ENCODE assay signal across 7 mouse cellular contexts in the genomic region with DNA sequence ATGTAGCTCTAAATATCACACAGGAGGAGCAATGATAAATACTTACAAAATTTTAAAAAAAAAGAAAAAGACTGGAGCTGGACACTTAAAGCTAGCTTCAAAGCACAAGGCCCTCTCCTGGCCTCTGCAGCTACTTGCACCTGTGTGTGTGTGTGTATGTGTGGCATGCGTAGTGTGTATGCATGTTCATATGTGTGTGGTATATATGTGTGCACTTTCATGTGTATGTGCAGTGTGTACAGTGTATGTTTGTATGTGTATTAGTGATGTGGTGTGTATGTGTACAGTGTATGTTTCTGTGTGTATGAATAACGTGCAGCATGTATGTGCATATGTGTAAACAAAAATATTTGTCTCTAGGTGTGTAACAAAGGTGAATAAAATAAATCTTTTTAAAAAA.
DNase-seq lines count a peak whose midpoint lies in the region; ATAC-seq and TF ChIP-seq lines count a peak whose summit lies in the region.
"Not testable (repeated sequence)": the region's sequence is repeated elsewhere in the genome, so short reads cannot be mapped to it uniquely, and the experiment has no call there.

No protein-coding gene starts in this region.

- peak; percentile 48; the same call in 1 of the 2 replicates for ATAC-seq in embryonic facial prominence, embryonic 13.5 days (ENCODE audit: insufficient number of reproducible peaks, insufficient read depth, low FRiP score, low TSS enrichment, low read depth)
- ATAC-seq in forebrain, postnatal 0 days: 0 out of 2 replicates have a peak, but pooled peaks have one; percentile 32
- ATAC-seq in heart, embryonic 14.5 days (ENCODE audit: insufficient number of reproducible peaks, insufficient read depth, low FRiP score, low read depth): peak; percentile 46; the same call in 1 of the 2 replicates
- ATAC-seq in hindbrain, embryonic 14.5 days (ENCODE audit: low FRiP score): peak; percentile 31; the same call in 1 of the 2 replicates
- peak; percentile 43; the same call in 1 of the 2 replicates for ATAC-seq in liver, embryonic 12.5 days
- peak; percentile 62; the same call in 1 of the 2 replicates for ATAC-seq in midbrain, embryonic 13.5 days
- ATAC-seq in neural tube, embryonic 12.5 days (ENCODE audit: low FRiP score, low read depth): peak; percentile 56; the same call in 1 of the 2 replicates

- H3K4me3 ChIP-seq in embryonic facial prominence, embryonic 13.5 days; forebrain, postnatal 0 days (ENCODE audit: low read depth, low read length); heart, embryonic 14.5 days (ENCODE audit: control insufficient read depth in 1 of 2, insufficient read depth in 1 of 2, low read depth in 1 of 2, low read length in 2 of 2); hindbrain, embryonic 14.5 days (replicated peaks; ENCODE audit: low read length); liver, embryonic 12.5 days; midbrain, embryonic 13.5 days (replicated peaks); neural tube, embryonic 12.5 days: not testable (repeated sequence)

- TF ChIP-seq CTCF in forebrain, postnatal 0 days (IDR thresholded peaks at IDR 0.05; ENCODE audit: low read depth): not testable (repeated sequence)

- not testable (repeated sequence) for H3K9ac ChIP-seq in embryonic facial prominence, embryonic 13.5 days; forebrain, postnatal 0 days; heart, embryonic 14.5 days (ENCODE audit: low read length); hindbrain, embryonic 14.5 days; liver, embryonic 12.5 days; midbrain, embryonic 13.5 days (replicated peaks); neural tube, embryonic 12.5 days

- DNase-seq in forebrain, postnatal 0 days; hindbrain, embryonic 14.5 days (ENCODE audit: low spot score): not testable (repeated sequence)

- not testable (repeated sequence) for H3K27ac ChIP-seq in embryonic facial prominence, embryonic 13.5 days; forebrain, postnatal 0 days (ENCODE audit: low read depth, low read length); heart, embryonic 14.5 days (replicated peaks in 1 of 2; ENCODE audit: control insufficient read depth in 1 of 2, insufficient read depth in 1 of 2, low read depth in 2 of 2, low read length in 2 of 2); hindbrain, embryonic 14.5 days; liver, embryonic 12.5 days; midbrain, embryonic 13.5 days; neural tube, embryonic 12.5 days

- H3K4me1 ChIP-seq in embryonic facial prominence, embryonic 13.5 days; forebrain, postnatal 0 days (ENCODE audit: insufficient read depth); heart, embryonic 14.5 days (ENCODE audit: control insufficient read depth in 2 of 2, insufficient read depth in 2 of 2, low read length in 2 of 2); hindbrain, embryonic 14.5 days (replicated peaks; ENCODE audit: control insufficient read depth, insufficient read depth, low read length); liver, embryonic 12.5 days; midbrain, embryonic 13.5 days (replicated peaks); neural tube, embryonic 12.5 days: not testable (repeated sequence)

- H3K4me2 ChIP-seq in embryonic facial prominence, embryonic 13.5 days; forebrain, postnatal 0 days (ENCODE audit: low read depth); heart, embryonic 14.5 days (ENCODE audit: low read length); hindbrain, embryonic 14.5 days (replicated peaks); liver, embryonic 12.5 days; midbrain, embryonic 13.5 days (replicated peaks); neural tube, embryonic 12.5 days (replicated peaks): not testable (repeated sequence)

- not testable (repeated sequence) for H3K27me3 ChIP-seq in embryonic facial prominence, embryonic 13.5 days; forebrain, postnatal 0 days (ENCODE audit: insufficient read depth, low read length); heart, embryonic 14.5 days (ENCODE audit: control insufficient read depth, insufficient read depth, low read length); hindbrain, embryonic 14.5 days (ENCODE audit: control insufficient read depth, insufficient read depth, low read length); liver, embryonic 12.5 days (replicated peaks); midbrain, embryonic 13.5 days; neural tube, embryonic 12.5 days (replicated peaks)

- 78% methylated on average over 2 of the region's 2 CpGs for WGBS in embryonic facial prominence, embryonic 13.5 days
- 87% methylated on average over 2 of the region's 2 CpGs for WGBS in forebrain, postnatal 0 days
- WGBS in heart, embryonic 14.5 days: 71% methylated on average over 2 of the region's 2 CpGs
- whole genome bisulfite sequencing in hindbrain, embryonic 14.5 days: 85% methylated on average over 2 of the region's 2 CpGs
- WGBS in liver, embryonic 12.5 days (ENCODE audit: insufficient replicate concordance): 71% methylated on average over 2 of the region's 2 CpGs
- WGBS in midbrain, embryonic 13.5 days: 83% methylated on average over 2 of the region's 2 CpGs
- 88% methylated on average over 2 of the region's 2 CpGs for WGBS in neural tube, embryonic 12.5 days

- not testable (repeated sequence) for H3K36me3 ChIP-seq in embryonic facial prominence, embryonic 13.5 days; forebrain, postnatal 0 days (ENCODE audit: insufficient read depth); heart, embryonic 14.5 days (ENCODE audit: control insufficient read depth, insufficient read depth, low read length); hindbrain, embryonic 14.5 days (replicated peaks; ENCODE audit: control insufficient read depth, insufficient read depth); liver, embryonic 12.5 days; midbrain, embryonic 13.5 days; neural tube, embryonic 12.5 days

- peaks cover 13% of the 10 kb centered on the region for H3K9me3 ChIP-seq in embryonic facial prominence, embryonic 13.5 days
- not testable (repeated sequence) for H3K9me3 ChIP-seq in forebrain, postnatal 0 days (ENCODE audit: low read length); heart, embryonic 14.5 days (ENCODE audit: control insufficient read depth, low read length); hindbrain, embryonic 14.5 days (ENCODE audit: control insufficient read depth, low read length); liver, embryonic 12.5 days (replicated peaks); midbrain, embryonic 13.5 days; neural tube, embryonic 12.5 days
